Mouse (Mus musculus) stomach, embryonic 16.5 days (tissue): ENCODE data around the gene Snx17. TPM values are rescaled to one million over a fixed set of nuclear protein-coding genes. Genes with fewer than 3 reads are reported as not detected.
A peak's percentile ranks its signal among the peaks of the same experiment; 100 is the strongest.

ENCODE experiments used
- ATAC-seq: fragments of 200-750 bp; cut with Nextera tagmentation; 2 replicates; pipeline ENCODE4 v1.8.0; 2017; ENCODE audit warnings: moderate number of reproducible peaks, moderate TSS enrichment; ENCODE audit not compliant: insufficient read depth, low FRiP score
- H3K27ac ChIP-seq: fragments of 300-500 bp; sonication (generic); 2 replicates; pipeline ENCODE4 v1.5.1; 2014; ENCODE audit warnings: low read length
- H3K27me3 ChIP-seq: fragments of 300-500 bp; sonication (generic); 2 replicates; pipeline ENCODE4 v1.6.1; 2014; ENCODE audit warnings: low read length, control low read depth, mixed read lengths; ENCODE audit not compliant: control insufficient read depth, insufficient read depth
- H3K36me3 ChIP-seq: fragments of 300-500 bp; sonication (generic); 2 replicates; pipeline ENCODE4 v1.6.1; 2014; ENCODE audit warnings: low read length; ENCODE audit not compliant: control insufficient read depth, insufficient read depth
- H3K4me1 ChIP-seq: fragments of 300-500 bp; sonication (generic); 2 replicates; pipeline ENCODE4 v1.6.1; 2014; ENCODE audit warnings: low read length, control low read depth, mixed read lengths; ENCODE audit not compliant: control insufficient read depth, insufficient read depth
- H3K4me2 ChIP-seq: fragments of 300-500 bp; sonication (generic); 2 replicates; pipeline ENCODE4 v1.6.1; 2014; ENCODE audit warnings: low read depth, low read length, mixed read lengths
- H3K4me3 ChIP-seq: fragments of 300-500 bp; sonication (generic); replicated peaks from 2 replicates; pipeline ENCODE4 v1.5.1; 2014; ENCODE audit warnings: mild to moderate bottlenecking, low read length
- H3K9ac ChIP-seq: fragments of 300-500 bp; sonication (generic); 2 replicates; pipeline ENCODE4 v1.6.1; 2014; ENCODE audit warnings: low read length
- H3K9me3 ChIP-seq: fragments of 300-500 bp; sonication (generic); replicated peaks from 2 replicates; pipeline ENCODE4 v1.6.1; 2016; ENCODE audit warnings: low read length, control low read depth; ENCODE audit not compliant: control insufficient read depth
- WGBS: fragments of 180-500 bp; shearing (Covaris S2); extraction: QIAGEN DNeasy Blood & Tissue Kit; methylation state at CpG from one replicate; pipeline ENCODE4 v1.1.7; 2014; 5-methylcytosine and 5-hydroxymethylcytosine counted together
- polyA plus RNA-seq: library from polyadenylated mRNA; unstranded; fragments of >200 nt; fragmentation: Nextera tagmentation; extraction: Ambion mirVana; gene quantifications from 2 replicates; pipeline ENCODE4 v1.2.1, GENCODE M21; 2015

Gene Snx17
- 129 and 131 TPM in 2 replicates for polyA plus RNA-seq

DNA sequence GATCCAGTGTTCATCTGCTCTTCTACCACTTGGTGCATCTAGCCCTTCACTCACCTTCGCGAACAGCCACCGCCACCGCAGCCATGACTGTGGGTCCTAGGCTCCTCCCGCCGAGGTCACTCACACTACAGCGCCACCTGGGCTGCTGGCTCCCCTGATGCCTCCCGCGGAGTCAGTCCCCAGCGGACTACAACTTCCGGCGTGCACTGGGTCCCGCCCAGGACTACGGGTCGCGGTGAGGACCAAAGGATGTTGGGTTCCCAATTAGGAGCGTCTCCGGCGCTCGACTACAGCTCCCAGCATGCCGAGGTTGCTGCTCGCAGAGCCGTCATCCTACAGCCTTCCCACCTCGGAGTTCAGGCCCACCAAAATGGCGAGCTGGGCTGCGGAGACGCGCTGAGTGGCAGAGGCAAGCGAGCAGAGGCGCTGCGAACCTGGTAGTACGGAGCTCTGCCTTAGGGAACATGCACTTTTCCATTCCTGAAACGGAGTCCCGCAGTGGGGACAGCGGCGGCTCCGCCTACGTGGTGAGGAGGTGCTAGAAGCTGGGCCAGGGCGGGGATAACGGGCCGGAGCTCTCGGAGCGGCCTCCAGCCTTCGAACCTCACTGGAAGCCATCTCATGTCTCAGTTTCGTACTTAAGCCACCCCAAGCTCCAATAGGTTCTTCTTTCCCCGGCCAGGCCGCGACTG is at the start of gene Snx17, which contains the start of gene Eif2b4:
Gene Snx17, plus strand, starts transcription at position 289 of the 692 bp plus-strand sequence.
Gene Eif2b4, minus strand, starts transcription at position 492 of the 692 bp plus-strand sequence.
- Histone ChIP-seq H3K27me3 (no peaks in the 10 kb centered on the region), H3K9me3 (no peaks in the 10 kb centered on the region), H3K9ac (peak within 1 kb of the TSS; percentile 95), H3K4me1 (peaks cover 21% of the 10 kb centered on the region), H3K4me2 (peak within 1 kb of the TSS; percentile 79), H3K36me3 (peaks cover 40% of the 10 kb centered on the region), H3K27ac (peak within 1 kb of the TSS; percentile 86), H3K4me3 (peak within 1 kb of the TSS; percentile 97)
- under 1% methylated on average over 48 of the region's 48 CpGs for WGBS
- ATAC-seq, result peak; percentile 97

DNA sequence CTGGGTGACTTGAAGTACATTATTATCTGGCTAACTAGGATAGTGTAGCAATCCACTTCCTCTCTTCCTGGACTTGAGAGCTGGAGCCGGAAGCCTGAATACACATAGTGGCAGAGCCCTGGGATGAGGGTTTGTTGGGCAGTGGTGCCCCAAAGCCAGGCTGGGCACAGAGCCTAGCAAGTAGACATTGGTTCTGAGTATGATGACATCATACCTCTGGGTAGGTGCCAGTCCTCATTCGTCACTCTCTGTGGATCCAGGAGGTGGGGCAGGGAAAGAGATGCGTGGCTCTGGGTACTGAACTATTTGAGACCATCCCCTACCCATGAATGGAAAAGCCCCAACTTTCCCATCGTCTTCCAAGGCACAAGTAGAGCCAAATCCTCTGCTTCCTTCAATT is 43.2 kb upstream of the Snx17 start:
- H3K4me1 ChIP-seq, result peaks cover 6% of the 10 kb centered on the region
- 89% methylated on average over 4 of the region's 4 CpGs for WGBS
- ATAC-seq, result no peak
- no peak overlapping the region for H3K4me3 ChIP-seq
- H3K36me3 ChIP-seq, result peaks cover 3% of the 10 kb centered on the region; the same call in 1 of the 2 replicates
- H3K9me3 ChIP-seq, result no peaks in the 10 kb centered on the region
- no peak overlapping the region for H3K27ac ChIP-seq
- no peak overlapping the region for H3K4me2 ChIP-seq
- no peak overlapping the region for H3K9ac ChIP-seq
- no peaks in the 10 kb centered on the region for H3K27me3 ChIP-seq

DNA sequence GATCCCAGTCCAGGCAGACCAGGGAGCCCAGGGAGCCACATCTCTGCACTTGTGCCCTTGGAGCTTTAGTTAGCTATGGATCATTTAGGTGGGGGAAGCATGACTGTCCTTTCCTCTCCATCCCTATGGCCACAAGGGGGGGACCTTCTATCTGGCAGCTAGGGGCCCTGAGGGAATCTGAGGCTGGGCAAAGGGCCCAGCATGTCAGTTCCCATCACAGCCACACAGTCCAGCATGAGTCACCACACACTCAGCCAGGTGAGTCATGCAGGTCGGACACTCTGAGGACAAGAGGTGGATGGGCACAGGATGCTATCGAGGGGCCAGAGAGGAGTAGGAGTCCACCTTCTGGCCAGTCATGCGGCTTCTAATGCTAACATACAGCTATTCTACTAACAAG is 41.3 kb upstream of the Snx17 start:
- WGBS, result 83% methylated on average over 3 of the region's 3 CpGs
- ATAC-seq, result no peak; the same call in 1 of the 2 replicates
- H3K36me3 ChIP-seq, result no peaks in the 10 kb centered on the region

DNA sequence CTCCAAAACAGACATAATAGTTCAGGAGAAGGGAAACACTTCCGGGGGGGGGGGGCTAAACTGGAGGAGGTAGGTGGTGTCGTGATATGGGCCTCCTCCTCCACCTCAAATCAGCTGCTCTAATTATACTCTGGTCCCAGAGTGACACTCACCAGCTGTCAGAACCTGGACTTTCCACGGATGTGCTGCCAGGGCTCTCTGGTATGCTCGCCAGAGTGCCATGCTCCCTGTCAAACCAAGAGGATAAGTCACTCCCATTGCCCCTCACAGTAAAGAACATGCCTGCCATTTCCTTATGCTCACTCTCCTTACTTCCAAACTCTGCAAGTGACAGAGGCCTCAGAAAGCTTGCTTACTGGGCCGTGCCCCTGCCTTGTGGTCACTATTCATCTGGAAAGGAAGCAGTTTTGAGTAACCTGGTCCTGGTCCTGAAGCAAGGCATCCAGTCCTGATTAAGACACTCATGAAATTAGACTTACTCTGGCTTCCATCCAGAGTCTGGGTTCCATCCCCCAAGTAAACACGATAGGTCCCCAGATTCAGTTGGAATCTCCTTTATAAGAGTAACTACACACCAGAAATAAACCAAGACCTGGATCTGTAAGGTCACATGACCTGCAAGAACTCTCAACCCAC is 39.4 kb upstream of the Snx17 start:
- Histone ChIP-seq H3K9ac (peak overlapping the region; percentile 79), H3K9me3 (no peaks in the 10 kb centered on the region), H3K27me3 (no peaks in the 10 kb centered on the region), H3K4me2 (peak overlapping the region; percentile 95), H3K4me3 (peak overlapping the region; percentile 75), H3K27ac (peak overlapping the region; percentile 76), H3K36me3 (0 out of 2 replicates have a peak, but pooled peaks cover 9% of the 10 kb centered on the region), H3K4me1 (peaks cover 6% of the 10 kb centered on the region)
- ATAC-seq, result peak; percentile 1; the same call in 1 of the 2 replicates
- 26% methylated on average over 6 of the region's 6 CpGs for WGBS

More for the DNA sequence above, 41.3 kb upstream of the Snx17 start:
- H3K4me3 ChIP-seq, result no peak overlapping the region
- no peak overlapping the region for H3K4me2 ChIP-seq
- no peak overlapping the region for H3K27ac ChIP-seq
- H3K4me1 ChIP-seq, result peaks cover 6% of the 10 kb centered on the region
- no peak overlapping the region for H3K9ac ChIP-seq
- H3K27me3 ChIP-seq, result no peaks in the 10 kb centered on the region
- H3K9me3 ChIP-seq, result no peaks in the 10 kb centered on the region

DNA sequence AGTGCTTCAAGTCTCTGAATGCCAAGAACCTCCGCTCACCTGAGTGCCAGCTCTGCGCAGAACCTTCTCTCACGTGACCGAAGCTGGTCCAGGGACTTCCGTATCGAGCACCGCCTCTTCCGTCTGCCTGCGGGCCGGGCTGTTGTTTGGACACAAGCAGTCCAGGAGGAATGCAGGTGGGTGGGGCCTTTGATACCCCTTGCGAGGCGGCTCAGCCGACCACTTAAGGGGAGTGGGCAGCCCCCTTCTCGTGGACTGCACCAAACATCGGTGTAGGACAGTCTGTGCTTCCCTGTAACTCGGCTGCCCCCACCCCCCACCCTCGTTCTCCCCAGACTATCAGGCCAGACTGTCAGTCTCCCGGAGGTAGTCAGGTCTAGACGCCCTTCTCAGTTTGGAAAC is 38.9 kb upstream of the Snx17 start, which contains the start of gene Mpv17:
Gene Mpv17, minus strand, starts transcription at position 100 of the 402 bp plus-strand sequence.
- peak within 1 kb of the TSS; percentile 79 for H3K9ac ChIP-seq
- ATAC-seq, result peak; percentile 95
- peak within 1 kb of the TSS; percentile 75 for H3K4me3 ChIP-seq
- H3K9me3 ChIP-seq, result no peaks in the 10 kb centered on the region
- H3K4me1 ChIP-seq, result peaks cover 6% of the 10 kb centered on the region
- H3K4me2 ChIP-seq, result peak within 1 kb of the TSS; percentile 95
- under 1% methylated on average over 19 of the region's 19 CpGs for WGBS
- peak within 1 kb of the TSS; percentile 76 for H3K27ac ChIP-seq
- H3K27me3 ChIP-seq, result no peaks in the 10 kb centered on the region
- H3K36me3 ChIP-seq, result 0 out of 2 replicates have a peak, but pooled peaks cover 9% of the 10 kb centered on the region

DNA sequence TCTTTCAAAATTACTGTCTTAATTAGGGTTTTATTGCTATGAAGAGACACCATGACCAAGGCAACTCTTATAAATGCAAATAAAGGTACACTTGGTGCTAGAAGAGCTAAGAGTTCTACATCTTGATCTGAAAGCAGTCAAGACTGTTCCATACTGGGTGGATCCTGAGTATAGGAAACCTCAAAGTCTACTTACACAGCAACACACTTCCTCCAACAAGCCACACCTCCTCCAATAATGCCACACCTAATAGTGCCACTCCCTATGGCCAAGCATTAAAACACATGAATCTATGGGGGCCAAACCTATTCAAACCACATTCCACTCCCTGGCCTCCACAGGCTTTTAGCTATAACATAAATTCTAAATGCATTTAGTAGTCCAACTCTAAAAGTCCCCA is 30.6 kb upstream of the Snx17 start:
- no peaks in the 10 kb centered on the region for H3K9me3 ChIP-seq
- H3K27me3 ChIP-seq, result no peaks in the 10 kb centered on the region
- ATAC-seq, result no peak
- no peak overlapping the region for H3K9ac ChIP-seq
- no peak overlapping the region for H3K4me2 ChIP-seq
- H3K4me3 ChIP-seq, result no peak overlapping the region
- no peak overlapping the region for H3K27ac ChIP-seq
- H3K4me1 ChIP-seq, result no peaks in the 10 kb centered on the region
- H3K36me3 ChIP-seq, result peaks cover 20% of the 10 kb centered on the region; the same call in 1 of the 2 replicates

DNA sequence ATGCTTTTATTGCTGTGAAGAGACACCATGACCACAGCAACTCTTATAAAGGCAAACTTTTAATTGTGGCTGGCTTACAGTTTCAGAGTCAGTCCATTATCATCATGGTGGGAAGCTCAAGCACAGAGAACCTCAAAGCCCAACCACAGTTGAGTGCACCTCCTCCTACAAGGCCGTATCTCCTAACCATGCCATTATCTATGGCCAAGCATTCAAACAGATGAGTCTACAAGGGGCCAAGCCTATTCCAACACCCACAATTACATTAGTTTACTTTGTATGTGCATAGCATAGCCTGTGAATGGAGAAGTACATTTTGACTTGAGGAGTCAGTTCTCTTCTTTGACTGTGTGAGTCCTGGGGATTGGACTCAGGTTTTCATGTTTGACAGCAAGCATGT is 28.1 kb upstream of the Snx17 start:
- H3K9ac ChIP-seq, result no peak overlapping the region
- H3K36me3 ChIP-seq, result peaks cover 26% of the 10 kb centered on the region
- 93% methylated on average over 1 of the region's 1 CpGs for WGBS
- no peak overlapping the region for H3K4me3 ChIP-seq
- ATAC-seq, result no peak
- no peaks in the 10 kb centered on the region for H3K27me3 ChIP-seq
- H3K4me1 ChIP-seq, result no peaks in the 10 kb centered on the region
- no peak overlapping the region for H3K4me2 ChIP-seq
- H3K9me3 ChIP-seq, result no peaks in the 10 kb centered on the region
- H3K27ac ChIP-seq, result no peak overlapping the region

DNA sequence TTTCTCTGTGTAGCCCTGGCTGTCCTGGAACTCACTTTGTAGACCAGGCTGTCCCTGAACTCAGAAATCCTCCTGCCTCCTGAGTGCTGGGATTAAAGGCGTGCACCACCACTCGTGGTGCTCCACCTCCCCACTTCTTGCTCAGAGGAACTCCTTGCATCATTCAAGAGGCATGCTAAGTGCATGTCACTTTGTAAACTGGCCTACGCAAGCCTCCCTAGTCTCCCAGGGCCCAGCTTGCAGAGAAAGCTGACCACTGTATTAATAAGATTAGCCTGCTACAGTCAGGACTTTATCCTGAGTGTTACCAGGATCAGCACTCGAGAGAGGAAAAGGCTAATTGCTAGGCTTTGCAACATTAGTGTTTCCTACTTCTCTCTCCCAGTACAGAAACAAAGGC is 24.4 kb upstream of the Snx17 start:
- Histone ChIP-seq H3K4me2 (no peak overlapping the region), H3K9me3 (no peaks in the 10 kb centered on the region), H3K27me3 (no peaks in the 10 kb centered on the region), H3K9ac (no peak overlapping the region), H3K27ac (no peak overlapping the region), H3K36me3 (peaks cover 37% of the 10 kb centered on the region), H3K4me1 (no peaks in the 10 kb centered on the region), H3K4me3 (no peak overlapping the region)
- ATAC-seq, result no peak
- WGBS, result 92% methylated on average over 4 of the region's 4 CpGs

DNA sequence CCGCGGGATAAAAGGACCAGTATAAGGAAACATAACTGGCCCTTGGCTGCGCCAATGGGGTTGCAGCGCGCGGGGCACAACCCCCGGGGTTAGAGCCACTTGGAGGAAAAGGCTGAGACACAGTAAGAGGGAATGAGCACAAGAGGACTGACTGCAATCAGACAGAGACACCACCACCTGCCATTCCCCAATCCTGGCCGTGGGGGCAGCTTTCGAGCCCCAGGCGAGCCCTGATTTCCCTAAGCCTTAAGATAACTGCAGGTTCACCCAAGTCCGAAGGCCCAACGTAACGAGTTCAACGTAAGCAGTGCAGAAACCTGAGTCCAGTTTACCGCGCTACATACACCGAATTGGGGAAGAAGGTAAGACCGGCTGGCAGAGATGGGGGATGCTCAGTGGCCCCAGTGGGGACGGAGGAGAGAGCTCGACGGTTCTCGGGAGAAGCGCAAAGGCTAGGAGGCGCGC is 13.7 kb upstream of the Snx17 start:
- H3K4me2 ChIP-seq, result peak overlapping the region; percentile 84
- peak overlapping the region; percentile 82 for H3K4me3 ChIP-seq
- H3K36me3 ChIP-seq, result no peaks in the 10 kb centered on the region
- peak; percentile 32 for ATAC-seq
- H3K4me1 ChIP-seq, result 0 out of 2 replicates have a peak, but pooled peaks cover 3% of the 10 kb centered on the region
- H3K27me3 ChIP-seq, result no peaks in the 10 kb centered on the region
- H3K27ac ChIP-seq, result peak overlapping the region; percentile 98
- peak overlapping the region; percentile 81 for H3K9ac ChIP-seq
- WGBS, result under 1% methylated on average over 25 of the region's 25 CpGs
- H3K9me3 ChIP-seq, result no peaks in the 10 kb centered on the region
